Mouse (Mus musculus): ENCODE data around the gene Atp6v0a1. TPM values are rescaled to one million over a fixed set of nuclear protein-coding genes. Genes with fewer than 3 reads are reported as not detected.

Atp6v0a1 gene
- 10 to 100 TPM; 52.9 to 59.9 TPM for total RNA-seq (2021)
- long read RNA-seq, experiment 1, transcript Atp6v0a1-203 (21 exons, 2,716 nt), result major isoform, 58 of 138 reads
- long read RNA-seq, experiment 1, partial matches to known transcripts, result 18 of 138 reads
- long read RNA-seq, experiment 1, other reads (novel, unspliced or antisense), result 61 of 138 reads
- long read RNA-seq, experiment 2, transcript Atp6v0a1-203 (21 exons, 2,716 nt), result major isoform, 30 of 79 reads
- long read RNA-seq, experiment 2, partial matches to known transcripts, result 8 of 79 reads
- long read RNA-seq, experiment 2, other reads (novel, unspliced or antisense), result 41 of 79 reads

DNA sequence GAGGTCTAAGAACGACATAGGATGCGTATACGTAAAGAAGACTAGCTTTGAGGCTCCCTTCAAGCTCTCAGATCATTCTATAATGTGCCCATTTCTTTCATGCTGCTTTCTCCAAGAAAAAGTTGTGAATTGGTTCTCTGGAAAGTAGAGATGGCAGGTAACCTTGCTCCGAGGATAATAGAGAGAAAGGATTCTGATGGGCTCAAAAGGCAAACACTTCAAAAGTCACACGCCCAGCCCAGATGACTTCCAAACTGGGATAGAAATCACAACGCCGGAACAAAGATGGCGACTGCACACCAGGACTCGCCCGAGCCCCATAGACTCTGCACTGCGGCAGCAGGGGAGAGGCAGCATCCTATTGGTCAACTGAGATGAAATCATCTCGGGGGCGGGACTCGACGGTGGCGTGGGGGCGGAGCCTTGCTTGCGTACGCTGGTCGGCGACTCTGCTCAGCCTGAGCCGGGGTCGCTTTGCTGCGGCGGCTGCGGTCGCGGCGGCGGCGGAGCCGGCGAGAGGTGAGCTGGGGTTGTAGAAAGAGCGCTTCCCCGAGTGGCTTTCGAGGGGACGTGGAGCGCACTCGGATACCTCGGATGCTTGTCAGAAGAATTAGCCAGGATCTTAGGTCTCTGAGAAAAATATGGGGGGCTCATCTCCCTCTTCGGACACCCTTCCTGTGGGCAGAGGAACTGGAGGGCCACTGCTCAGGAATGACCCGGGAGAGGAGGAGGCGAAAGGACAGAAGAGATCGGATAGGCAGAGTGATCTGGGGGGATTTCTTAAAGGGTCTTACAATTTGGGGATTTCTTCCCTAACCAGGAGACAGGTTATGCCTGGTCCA, at the start of gene Atp6v0a1:
TSS of gene Atp6v0a1 (plus strand) at position 407 of the 842 bp plus-strand sequence.
- peak; percentile 96 for DNase-seq

DNA sequence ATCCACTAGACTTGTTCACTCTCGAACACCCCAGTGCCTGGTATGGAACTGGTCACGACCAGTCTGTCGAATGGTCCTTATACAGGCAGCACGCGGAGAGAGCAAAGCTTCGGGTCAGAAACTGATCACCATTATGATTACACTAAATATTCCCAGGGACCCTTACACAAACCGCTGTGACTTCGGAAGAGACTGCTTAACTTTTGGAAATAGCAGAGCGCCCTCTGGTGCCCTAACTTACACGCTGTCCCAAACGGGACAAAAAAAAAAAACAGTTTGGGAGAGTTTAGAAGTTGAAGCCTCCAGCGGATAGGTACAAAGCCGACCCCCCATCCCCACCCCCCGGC, 49.8 kb upstream of the Atp6v0a1 start:
- DNase-seq, result peak; percentile 68

DNA sequence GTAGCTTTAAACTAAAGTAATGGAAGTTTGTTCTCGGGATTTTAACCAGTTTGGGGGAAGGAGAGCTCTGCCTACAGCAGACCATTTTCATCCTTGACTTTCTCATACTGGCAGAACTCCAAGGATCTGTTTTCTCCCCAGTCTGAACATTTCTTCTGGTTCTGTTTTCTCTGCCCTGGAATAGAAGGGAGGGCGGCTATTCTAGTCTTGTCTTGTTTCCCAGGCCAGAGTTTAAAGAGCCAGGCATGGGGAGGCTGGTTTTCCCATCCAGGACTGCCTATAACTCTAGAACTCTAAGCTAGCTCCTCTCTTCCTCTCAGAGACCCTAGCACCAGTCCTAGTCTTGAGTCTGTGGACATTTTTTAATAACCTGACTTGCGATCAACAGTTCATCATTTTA, 49.4 kb upstream of the Atp6v0a1 start:
- no peak for DNase-seq

GRCm38 (mm10) chr11:100960540-100960939, 48.7 kb upstream of the Atp6v0a1 start:
- DNase-seq, result peak; percentile 81

DNA sequence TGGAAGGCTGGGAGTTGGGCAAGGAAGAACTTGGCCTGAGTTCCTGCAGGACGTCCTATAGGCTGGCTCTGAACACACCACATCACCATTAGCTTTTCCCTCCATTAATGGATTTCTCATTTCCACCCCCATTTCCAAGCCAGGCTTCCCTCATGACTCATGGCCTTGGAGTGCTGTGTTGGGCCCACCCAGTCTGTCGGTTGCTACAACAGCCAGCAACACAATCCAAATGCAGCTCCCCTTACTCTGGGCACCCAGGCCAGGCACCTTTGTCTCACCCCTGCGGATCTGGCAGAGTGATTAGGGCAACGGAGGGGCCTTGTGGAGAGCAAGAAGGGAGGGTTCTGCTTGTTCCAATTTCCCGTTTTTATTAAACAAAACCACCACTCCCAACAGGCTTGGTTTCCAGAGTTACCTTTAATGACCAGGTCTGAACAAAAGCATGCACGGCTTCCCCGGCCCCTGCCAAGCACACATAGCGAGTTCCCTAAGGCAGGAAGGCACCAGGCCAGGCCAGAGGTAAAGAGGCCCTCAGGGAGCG, 46.8 kb upstream of the Atp6v0a1 start:
- DNase-seq, result peak; percentile 38

GRCm38 (mm10) chr11:100963647-100964046, 45.6 kb upstream of the Atp6v0a1 start:
- peak; percentile 36 for DNase-seq

DNA sequence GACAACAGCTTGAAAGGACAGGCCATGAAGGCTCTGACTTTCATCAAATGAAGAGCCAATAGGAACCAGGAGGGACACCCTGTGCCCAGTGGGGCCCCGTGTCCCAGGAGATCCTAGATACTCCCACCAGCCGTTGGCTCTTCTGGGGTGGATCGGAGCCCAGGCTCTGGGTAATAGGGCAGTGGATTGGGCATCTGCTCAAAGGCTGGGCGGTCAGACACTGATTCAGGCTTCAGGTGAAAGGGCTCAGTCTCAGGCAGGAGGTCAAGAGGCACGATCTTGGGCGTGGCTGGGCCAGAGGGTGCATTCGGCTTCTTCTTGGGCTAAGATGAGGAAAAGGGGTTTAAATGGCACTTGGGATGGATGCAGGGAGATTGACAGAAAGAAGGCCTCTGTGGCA, 45.1 kb upstream of the Atp6v0a1 start:
- peak; percentile 14 for DNase-seq

DNA sequence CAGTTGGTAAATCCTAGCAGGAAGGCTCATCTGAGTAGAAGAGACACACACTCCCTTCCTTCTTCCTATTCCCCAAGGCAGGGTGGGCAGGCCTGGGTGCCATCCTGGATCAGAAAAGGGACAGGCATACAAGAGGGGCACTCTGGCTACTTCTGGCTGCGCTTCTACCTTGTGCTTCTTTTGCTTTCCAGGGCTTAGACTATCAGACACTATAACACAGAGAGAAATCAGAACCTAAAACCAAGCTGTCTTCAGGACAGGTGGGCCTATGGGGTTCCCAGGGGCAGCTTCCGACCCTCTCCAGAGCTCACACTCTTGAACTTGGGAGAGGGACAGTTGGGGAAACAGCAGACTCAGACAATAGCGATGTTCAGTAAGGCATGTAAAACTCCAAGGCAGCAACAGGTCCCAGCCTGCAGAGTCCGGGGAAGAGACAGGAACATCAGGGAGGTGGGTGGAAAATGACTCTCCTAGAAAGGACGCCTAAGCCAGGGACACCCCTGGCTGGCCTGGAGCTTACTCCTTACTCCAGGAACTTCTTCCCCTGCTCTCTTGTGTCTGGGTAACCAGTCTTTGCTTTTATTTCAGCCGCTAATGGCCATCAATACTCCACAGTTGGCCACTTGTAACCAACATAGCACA, 44.2 kb upstream of the Atp6v0a1 start:
- DNase-seq, result no peak

DNA sequence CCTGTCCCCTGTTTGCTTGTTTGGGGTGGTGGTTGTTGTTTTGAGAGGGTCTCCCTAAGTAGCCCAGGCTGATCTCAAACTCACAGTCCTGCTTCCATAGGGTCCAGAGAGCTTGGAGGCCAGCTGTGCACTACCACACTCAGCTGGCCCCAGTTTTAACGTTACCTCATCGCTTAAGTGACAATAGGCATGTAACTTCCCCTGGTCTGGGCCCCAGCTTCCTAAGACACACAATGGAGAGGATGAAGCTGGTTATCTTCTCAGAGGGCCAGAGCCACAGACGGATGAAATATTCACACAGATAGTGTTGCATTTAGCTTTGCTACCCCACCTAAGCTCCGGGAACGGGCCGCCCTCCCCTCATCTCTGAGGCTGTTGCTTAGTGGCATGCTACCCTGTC, 43.5 kb upstream of the Atp6v0a1 start:
- DNase-seq, result no peak

DNA sequence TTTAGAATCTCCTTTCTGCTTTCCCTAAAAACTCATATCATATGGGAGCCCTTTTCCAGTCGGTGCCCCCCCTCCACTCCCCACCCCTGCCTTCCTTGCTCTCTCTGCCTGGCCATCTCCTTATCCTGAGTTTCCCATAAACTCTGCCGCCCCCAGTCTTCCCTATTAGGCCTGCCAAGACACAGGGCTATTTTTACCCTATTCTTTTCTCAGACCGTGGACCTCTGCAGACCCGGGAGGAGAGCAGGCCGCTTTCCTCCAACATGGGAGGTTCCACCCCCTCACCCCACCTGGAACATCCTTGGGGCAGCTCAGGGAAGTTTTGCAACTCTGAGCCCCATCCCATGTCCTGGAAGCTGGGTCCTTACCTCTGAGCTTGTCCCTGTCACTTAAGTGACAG, 41.9 kb upstream of the Atp6v0a1 start:
- no peak for DNase-seq

DNA sequence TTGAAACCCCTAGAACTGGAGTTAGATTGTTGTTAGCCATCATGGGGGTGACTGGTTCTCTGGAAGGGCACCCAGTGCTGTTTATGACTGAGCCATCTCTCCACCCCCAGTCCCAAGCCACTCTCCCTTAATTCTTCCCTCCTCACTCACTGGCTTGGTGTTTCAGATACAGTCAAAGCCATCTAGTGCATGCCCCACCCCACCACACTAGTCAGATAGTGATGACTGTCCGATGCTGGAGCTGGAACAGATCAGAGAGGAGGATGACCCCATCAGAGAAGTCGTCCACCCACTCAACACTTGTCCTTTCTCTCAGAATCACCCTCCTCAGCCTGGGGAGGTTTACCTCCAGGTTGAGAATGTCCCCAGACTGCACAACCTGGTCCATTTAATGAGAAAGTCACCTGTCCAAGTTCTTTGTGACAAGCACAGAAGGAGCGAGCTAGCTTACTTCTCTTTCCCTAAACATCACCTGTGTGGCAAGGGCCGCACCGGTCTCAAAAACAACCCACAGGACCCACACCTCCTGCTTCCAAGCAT, 41.3 kb upstream of the Atp6v0a1 start:
- DNase-seq, result no peak

GRCm38 (mm10) chr11:100968501-100968900, 40.8 kb upstream of the Atp6v0a1 start:
- no peak for DNase-seq

- DNase-seq, result peak; percentile 44
These were observed 40.0 kb upstream of the Atp6v0a1 start for GRCm38 (mm10) chr11:100969189-100969743.

DNA sequence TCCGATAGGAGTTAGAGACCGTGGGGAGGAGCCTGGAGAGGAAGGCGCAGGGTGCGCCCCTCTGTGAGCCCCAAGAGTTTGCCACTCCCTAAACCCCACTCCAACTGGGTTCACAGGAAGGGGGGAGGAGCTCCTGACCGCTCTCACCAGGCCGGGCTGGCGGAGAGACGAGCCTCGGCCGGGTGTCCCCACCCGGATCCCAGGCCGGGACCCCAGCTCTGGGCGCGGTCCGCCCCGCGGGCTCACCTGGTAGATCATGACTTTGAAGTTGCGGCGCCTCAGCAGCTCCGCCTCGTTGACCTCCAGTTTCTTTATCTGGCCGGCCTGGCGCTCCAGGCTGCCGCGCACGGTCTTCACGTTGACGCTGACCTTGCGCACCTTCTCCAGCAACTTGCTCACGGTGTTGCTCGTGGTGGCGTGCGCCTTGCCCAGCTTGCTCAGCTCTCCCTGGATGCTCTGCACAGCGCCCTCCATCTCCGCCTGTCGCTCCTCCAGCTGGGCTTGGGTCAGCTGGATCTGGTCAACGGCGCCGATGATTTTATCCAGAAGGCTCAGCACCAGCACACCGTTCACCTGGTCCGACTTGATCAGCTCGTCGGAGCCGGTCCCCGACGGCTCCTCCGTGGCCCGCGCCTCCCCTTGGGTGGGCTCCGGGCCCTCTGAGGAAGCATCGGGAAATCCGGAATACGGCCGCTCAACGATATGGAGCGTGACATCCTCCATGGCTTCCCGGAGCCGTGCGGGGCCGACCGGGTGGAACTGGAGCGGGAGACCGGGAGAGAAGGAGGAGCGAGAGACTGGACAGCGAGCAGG, 39.3 kb upstream of the Atp6v0a1 start:
- DNase-seq, result peak; percentile 59

DNA sequence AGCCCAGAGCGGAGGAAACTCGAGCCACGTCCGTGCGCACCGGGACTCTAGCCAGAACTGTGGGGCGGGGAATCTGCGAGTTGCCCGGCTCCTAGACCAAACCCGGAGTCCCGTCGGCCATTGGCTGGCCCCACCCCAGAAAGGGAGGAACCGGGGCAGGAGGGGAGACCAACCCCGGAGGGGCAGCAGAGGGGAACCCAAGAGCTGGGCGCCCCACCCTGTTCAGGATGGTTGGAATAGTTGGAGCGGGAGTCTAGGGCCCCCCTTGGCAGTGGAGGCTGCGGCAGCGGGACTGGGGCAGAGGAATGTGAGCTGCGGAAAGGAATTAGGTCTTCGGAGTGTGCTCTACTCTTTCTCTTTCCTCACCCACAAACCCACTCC, 38.7 kb upstream of the Atp6v0a1 start, which contains the start of gene Cavin1:
TSS of gene Cavin1 (minus strand) at position 331 of the 381 bp plus-strand sequence.
- peak; percentile 100 for DNase-seq

GRCm38 (mm10) chr11:100971455-100971854, 37.8 kb upstream of the Atp6v0a1 start:
- DNase-seq, result no peak

- DNase-seq, result no peak
These were observed 36.0 kb upstream of the Atp6v0a1 start for GRCm38 (mm10) chr11:100973245-100973644.

- DNase-seq, result peak; percentile 37
These were observed 34.8 kb upstream of the Atp6v0a1 start for GRCm38 (mm10) chr11:100974381-100974970.

- no peak for DNase-seq
These were observed 34.0 kb upstream of the Atp6v0a1 start for GRCm38 (mm10) chr11:100975241-100975640.

- peak; percentile 30 for DNase-seq
These were observed 29.4 kb upstream of the Atp6v0a1 start for GRCm38 (mm10) chr11:100979887-100980286.

DNA sequence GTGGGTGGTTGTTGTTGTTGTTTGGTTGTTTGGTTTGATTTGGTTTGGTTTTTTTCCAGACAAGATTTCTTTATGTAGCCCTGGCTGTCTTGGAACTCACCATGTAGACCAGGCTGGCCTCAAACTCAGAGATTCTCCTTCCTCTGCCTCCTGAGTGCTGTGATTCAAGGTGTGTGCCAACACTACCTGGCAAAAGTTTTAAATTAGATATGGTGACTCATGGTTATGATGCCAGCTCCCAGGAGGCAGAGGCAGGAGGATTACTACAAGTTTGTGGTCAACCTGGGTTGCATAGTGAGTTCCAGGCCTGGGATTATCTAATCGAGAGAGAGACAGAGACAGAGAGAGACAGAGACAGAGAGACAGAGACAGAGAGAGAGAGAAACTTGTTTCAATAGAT, 28.8 kb upstream of the Atp6v0a1 start:
- no peak for DNase-seq

Data from gastrocnemius, postnatal 10 days (tissue).